Mouse (Mus musculus): ENCODE measurements around the gene Tbc1d1.
"Not testable (repeated sequence)": the region's sequence is repeated elsewhere in the genome, so short reads cannot be mapped to it uniquely, and the experiment has no call there.

Gene Tbc1d1

DNA sequence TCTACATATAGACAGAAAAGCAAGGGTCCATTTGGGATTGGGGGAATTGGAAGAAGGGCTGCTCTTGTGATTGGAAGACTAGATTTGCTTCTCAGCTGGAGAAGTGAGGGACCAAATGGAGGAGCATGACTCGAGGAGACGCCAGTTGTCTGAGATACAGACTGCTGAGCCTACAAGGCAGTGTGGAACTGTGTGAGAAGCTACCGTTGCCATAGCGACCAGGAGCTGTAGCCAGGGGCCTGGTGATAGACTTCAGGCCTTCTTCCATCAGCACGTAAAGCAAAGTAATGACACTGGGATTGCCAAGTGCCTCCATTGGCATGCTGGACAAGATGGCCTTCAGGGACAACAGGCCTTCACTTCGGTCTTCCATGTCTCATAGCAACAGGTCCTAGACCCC lies 195.9 kb downstream of the Tbc1d1 start:
- no peak for DNase-seq (ENCODE audit: low read depth, low spot score)

GRCm38 (mm10) chr5:64358639-64359584 lies 202.8 kb downstream of the Tbc1d1 start:
- DNase-seq (ENCODE audit: low read depth, low spot score): no peak

- no peak for DNase-seq (ENCODE audit: low read depth, low spot score)
Measured at GRCm38 (mm10) chr5:64360147-64360875, 204.2 kb downstream of the Tbc1d1 start.

DNA sequence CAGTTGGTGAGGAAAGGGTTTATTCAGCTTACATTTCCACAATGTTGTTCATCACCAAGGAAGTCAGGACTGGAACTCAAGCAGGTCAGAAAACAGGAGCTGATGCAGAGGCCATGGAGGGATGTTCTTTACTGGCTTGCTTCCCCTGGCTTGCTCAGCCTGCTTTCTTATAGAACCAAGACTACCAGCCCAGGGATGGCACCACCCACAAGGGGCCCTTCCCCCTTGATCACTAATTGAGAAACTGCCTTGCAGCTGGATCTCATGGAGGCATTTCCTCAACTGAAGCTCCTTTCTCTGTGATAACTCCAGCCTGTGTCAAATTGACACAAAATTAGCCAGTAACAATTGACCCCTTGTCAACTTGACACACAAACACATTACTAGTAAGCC lies 204.8 kb downstream of the Tbc1d1 start:
- DNase-seq (ENCODE audit: low read depth, low spot score): not testable (repeated sequence)

DNA sequence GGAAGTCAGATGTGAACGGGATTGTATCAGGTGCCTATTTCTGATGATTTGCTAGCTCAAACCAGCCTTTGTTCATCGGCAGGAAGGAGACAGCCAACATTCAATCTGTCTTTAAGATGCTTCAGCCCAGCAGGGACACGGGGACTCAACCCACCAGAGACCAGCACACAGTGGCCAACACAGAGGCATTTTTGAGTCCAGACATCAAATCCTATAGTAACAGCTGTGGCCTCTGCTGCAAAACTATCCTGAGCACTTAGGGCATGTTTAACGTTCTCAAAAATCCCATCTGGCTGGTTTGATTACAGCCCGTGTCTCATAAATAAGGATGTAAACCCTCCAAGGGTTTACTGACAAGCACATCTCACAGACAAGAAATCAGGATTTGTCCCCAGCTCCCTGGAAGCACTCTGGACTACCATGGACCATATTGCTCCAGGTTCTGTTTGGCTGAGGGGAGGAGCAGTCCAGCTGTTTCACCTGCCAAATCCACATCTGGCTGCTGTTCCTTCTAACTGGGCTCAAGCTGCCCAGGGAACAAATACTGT lies 207.8 kb downstream of the Tbc1d1 start:
- DNase-seq (ENCODE audit: low read depth, low spot score): no peak

DNA sequence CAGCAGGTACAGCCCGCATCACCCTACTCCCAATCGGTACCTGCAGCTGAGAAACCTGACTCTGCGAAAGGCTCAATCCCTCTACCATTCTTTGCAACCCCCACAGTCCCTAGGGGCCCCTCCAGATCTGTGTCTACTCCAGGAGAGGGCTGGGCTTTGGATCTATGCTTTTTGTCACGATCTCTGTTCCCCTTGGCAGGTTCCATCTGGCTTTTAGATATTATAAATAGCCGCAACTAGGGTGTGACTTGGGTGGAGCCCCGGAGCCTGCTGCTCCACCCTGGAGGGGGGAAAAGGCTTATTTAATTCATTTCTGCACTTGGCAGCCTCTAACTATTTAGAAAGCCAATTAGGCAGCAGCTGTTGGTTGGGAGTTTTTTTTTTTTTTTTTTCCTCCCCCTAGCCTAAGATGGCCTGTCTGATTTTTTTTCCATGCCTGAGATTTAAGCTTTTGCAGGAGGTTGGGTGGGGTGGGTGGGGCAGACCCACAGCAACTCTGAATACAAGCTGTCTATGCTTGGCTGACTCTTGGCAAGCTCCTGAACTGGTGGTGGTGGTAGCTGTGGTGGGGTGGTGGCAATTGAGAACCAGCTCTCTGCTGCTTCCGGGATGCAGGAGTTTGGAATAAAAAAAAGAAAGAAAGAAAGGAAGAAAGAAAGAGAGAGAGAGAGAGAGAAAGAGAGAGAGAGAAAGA lies 208.5 kb downstream of the Tbc1d1 start:
- no peak for DNase-seq (ENCODE audit: low read depth, low spot score)

DNA sequence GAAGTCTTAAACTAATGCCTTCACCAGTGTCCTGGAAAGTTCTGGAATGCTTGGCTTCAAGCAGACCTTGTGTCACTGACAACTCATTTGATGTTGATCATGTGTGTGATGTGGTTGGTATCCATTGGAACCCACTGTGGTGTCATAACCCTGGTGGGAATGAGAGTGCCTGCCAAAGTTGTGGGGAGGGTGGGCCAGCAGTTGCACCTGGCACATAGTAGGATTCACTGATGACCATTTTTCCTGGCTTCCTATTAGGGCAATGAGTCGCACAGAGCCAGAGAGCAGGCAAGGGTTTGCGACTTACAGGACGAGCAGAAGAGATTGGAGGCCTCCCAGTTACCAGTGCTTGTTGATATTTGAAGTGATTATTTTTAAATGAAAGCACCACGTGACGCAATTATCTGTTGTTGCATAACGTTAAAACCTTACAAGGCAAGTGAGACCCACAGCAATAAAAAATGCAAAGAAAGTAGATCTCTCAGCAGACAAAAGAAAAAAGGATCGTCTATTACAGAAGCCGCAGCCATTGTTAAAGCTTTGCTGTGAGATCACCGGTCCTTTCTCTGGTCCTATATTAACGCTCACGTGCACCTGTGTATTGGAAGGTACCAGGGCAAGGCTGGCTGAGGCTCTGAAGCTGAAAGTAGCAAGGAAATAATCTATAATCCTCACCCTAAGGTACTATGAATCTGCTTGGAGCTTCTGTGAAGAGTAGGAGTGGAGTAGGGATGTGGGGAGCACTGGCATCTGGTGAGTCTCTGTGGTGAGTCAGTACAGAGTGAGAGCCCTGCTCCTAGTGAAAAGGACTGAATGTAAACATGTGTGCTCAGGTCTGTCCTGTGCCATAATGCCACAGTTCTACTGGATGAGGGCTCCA lies 209.3 kb downstream of the Tbc1d1 start:
- DNase-seq (ENCODE audit: low read depth, low spot score): no peak

DNA sequence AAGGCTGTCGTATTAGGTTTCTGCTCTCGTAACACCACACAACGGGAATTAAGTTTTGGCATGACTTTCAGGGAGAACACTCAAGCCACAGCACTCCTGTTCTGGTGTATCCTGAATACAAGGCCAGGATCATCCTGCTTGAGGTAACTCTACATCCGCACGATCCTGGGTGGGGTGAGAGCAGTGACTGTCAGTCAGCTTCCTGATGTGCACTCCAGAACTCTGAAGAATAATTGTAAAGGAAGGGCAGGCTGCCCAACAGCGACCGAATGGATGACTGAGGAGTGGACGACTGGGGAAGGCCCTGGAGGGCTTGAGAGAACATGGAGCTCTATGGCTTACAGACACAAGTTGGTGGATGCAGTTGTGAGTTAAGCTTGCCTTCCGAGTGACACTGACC lies 210.0 kb downstream of the Tbc1d1 start:
- DNase-seq (ENCODE audit: low read depth, low spot score): no peak

- DNase-seq (ENCODE audit: low read depth, low spot score): no peak
Measured at GRCm38 (mm10) chr5:64367426-64367825, 211.3 kb downstream of the Tbc1d1 start.

DNA sequence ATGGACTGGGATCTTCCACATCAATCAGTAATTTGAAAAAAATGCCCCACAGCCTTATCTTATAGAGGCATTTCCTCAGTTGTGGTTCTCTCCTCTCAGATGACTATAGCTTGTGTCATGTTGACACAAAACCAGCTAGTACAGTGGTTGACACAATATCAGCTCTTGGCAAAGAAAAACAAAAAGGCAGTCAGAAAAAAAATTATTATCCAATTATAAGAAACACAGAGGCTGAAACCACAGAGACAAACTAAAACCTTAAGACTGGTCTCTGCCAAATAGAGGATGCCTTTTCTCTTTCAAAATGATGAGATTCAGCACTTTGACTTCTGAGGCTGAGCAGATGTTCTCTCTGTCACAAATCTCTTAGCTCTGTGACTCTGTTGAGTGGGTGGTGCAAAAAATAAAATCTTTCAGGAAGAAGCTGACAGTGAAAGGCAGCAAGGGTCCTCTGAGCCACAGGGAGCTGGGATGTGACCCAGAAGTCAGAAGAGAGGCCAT lies 215.3 kb downstream of the Tbc1d1 start:
- DNase-seq (ENCODE audit: low read depth, low spot score): no peak

GRCm38 (mm10) chr5:64372292-64372961 lies 216.3 kb downstream of the Tbc1d1 start:
- DNase-seq (ENCODE audit: low read depth, low spot score): no peak

DNA sequence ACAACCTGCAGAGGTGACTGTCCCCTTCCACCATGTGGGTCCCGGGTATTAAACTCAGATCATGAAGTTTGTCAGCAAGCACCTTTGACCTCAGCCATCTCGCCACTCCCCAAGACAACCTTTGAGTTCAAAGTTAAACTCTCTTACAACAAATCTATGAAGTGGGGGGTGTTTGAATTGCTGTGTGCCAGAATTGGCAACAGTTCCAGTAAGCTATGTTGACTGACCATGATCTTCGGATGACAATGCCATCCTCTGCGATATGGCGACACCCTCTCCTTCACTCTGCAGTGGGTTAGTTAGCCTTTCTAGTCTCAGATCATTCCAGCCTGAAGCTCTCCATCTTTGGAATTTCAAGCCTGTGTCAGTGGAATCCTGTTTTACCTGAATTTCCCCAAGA lies 217.6 kb downstream of the Tbc1d1 start:
- DNase-seq (ENCODE audit: low read depth, low spot score): no peak

GRCm38 (mm10) chr5:64375851-64376250 lies 219.7 kb downstream of the Tbc1d1 start:
- DNase-seq (ENCODE audit: low read depth, low spot score): no peak

- DNase-seq (ENCODE audit: low read depth, low spot score): no peak
Measured at GRCm38 (mm10) chr5:64376466-64376865, 220.4 kb downstream of the Tbc1d1 start.

DNA sequence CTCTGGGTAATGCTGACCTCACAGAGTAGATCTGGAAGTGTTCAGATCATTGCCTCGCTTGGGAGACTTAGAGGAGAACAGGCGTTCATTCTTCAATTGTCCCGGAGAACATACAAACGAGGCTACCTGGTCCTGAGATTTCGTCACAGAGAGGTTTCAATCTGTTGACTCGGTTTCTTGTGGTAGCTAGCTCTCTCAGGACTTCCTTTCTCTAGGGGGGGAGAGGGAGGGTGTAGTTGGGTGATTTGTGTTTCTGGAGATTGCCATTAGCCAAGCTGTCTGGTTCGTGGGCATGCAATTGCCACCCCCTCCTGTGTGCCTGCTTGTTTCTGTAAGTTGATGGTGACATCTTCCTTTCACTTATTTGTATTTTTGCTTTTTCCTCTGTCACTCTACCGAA lies 221.6 kb downstream of the Tbc1d1 start:
- no peak for DNase-seq (ENCODE audit: low read depth, low spot score)

- no peak for DNase-seq (ENCODE audit: low read depth, low spot score)
Measured at GRCm38 (mm10) chr5:64378591-64379275, 222.6 kb downstream of the Tbc1d1 start.

- DNase-seq (ENCODE audit: low read depth, low spot score): no peak
Measured at GRCm38 (mm10) chr5:64379829-64380228, 223.7 kb downstream of the Tbc1d1 start.

DNA sequence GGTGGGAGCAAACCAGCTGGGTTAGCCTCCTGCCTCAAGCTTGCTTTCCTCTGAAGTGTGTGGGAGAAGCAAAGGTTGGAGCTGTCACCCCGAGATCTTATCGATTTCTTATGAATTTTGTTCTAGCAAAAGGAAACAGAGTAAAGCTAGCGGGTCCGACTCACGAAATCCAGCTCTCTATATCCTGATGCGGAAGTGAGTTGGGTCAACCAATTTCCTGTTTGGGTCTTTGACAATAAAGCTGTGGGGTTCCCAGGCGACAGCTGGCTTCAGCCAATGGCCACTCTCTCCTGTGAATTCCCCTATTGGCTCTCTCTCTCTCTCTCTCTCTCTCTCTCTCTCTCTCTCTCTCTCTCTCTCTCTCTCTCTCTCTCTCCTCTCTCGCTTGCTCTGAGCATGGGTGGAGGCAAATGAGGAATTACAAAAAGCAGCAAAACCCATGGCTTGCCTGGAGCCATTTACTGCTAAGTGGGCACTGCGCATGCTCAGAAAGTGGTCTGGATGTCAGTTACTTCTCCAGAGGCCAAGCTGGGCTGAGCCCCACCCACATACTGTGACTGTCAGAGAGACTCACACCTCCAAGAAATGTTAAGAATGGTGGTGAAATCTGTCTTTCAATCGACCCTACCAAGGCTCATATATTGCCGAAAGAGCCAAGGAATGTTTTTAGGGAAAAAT lies 224.7 kb downstream of the Tbc1d1 start:
- no peak for DNase-seq (ENCODE audit: low read depth, low spot score)

- DNase-seq (ENCODE audit: low read depth, low spot score): no peak
Measured at GRCm38 (mm10) chr5:64381538-64381937, 225.4 kb downstream of the Tbc1d1 start.

All from retina, postnatal 7 days (tissue).